Mouse (Mus musculus) c-Kit-positive CD71-negative TER-119-negative erythroid progenitor cells, embryonic 14.5 days (primary cell): ENCODE data around the gene Myo18a.

ENCODE experiments used
- DNase-seq: peaks from one replicate; pipeline ENCODE4 v3.0.0-alpha.2; 2013; ENCODE audit warnings: low read depth

Gene Myo18a

GRCm38 (mm10) chr11:77872236-77872635, 109.2 kb downstream of the Myo18a start:
- no peak for DNase-seq

GRCm38 (mm10) chr11:77872685-77873084, 109.6 kb downstream of the Myo18a start:
- DNase-seq = peak; percentile 28

- no peak for DNase-seq
Measured at GRCm38 (mm10) chr11:77873116-77873515, 110.1 kb downstream of the Myo18a start.

- no peak for DNase-seq
Measured at GRCm38 (mm10) chr11:77874685-77875231, 111.7 kb downstream of the Myo18a start.

GRCm38 (mm10) chr11:77875269-77875668, 112.2 kb downstream of the Myo18a start:
- DNase-seq = no peak

- DNase-seq = peak; percentile 3
Measured at GRCm38 (mm10) chr11:77875847-77876759, 113.1 kb downstream of the Myo18a start.

- no peak for DNase-seq
Measured at GRCm38 (mm10) chr11:77876760-77877148, 113.7 kb downstream of the Myo18a start.

GRCm38 (mm10) chr11:77884524-77885245, 121.6 kb downstream of the Myo18a start:
- no peak for DNase-seq

- no peak for DNase-seq
Measured at GRCm38 (mm10) chr11:77885246-77885575, 122.2 kb downstream of the Myo18a start.

- peak; percentile 22 for DNase-seq
Measured at GRCm38 (mm10) chr11:77887373-77887960, 124.4 kb downstream of the Myo18a start.

GRCm38 (mm10) chr11:77888846-77889245, 125.8 kb downstream of the Myo18a start:
- no peak for DNase-seq

- DNase-seq = no peak
Measured at GRCm38 (mm10) chr11:77889484-77889883, 126.4 kb downstream of the Myo18a start.

- no peak for DNase-seq
Measured at GRCm38 (mm10) chr11:77890648-77891258, 127.7 kb downstream of the Myo18a start.

- DNase-seq = no peak
Measured at GRCm38 (mm10) chr11:77892883-77893282, 129.8 kb downstream of the Myo18a start.

GRCm38 (mm10) chr11:77893283-77893682, 130.2 kb downstream of the Myo18a start:
- DNase-seq = no peak

GRCm38 (mm10) chr11:77893787-77894718, 131.0 kb downstream of the Myo18a start, which contains the start of gene Pipox:
Gene Pipox, minus strand, starts transcription at chr11:77894096.
- DNase-seq = no peak

GRCm38 (mm10) chr11:77894967-77895366, 131.9 kb downstream of the Myo18a start:
- DNase-seq = no peak

- DNase-seq = no peak
Measured at GRCm38 (mm10) chr11:77896011-77896410, 133.0 kb downstream of the Myo18a start.

- no peak for DNase-seq
Measured at GRCm38 (mm10) chr11:77896480-77896819, 133.4 kb downstream of the Myo18a start.

- no peak for DNase-seq
Measured at GRCm38 (mm10) chr11:77896820-77897805, 134.1 kb downstream of the Myo18a start.
